Mouse (Mus musculus) kidney, adult 2 months (tissue): ENCODE results near the gene Tuft1.

ENCODE experiments used
- CTCF ChIP-seq: fragments of 200-500 bp; conservative IDR thresholded peaks from 2 replicates; pipeline ENCODE4 v1.5.1; 2011; ENCODE audit warnings: low read depth, mild to moderate bottlenecking, control low read depth, low read length, moderate library complexity, mixed read lengths; ENCODE audit not compliant: insufficient read depth, insufficient read length
- POLR2A ChIP-seq: fragments of 200-500 bp; IDR thresholded peaks from one replicate; pipeline ENCODE4 v1.6.1; 2011; ENCODE audit warnings: low read depth, low read length, control low read depth

DNA sequence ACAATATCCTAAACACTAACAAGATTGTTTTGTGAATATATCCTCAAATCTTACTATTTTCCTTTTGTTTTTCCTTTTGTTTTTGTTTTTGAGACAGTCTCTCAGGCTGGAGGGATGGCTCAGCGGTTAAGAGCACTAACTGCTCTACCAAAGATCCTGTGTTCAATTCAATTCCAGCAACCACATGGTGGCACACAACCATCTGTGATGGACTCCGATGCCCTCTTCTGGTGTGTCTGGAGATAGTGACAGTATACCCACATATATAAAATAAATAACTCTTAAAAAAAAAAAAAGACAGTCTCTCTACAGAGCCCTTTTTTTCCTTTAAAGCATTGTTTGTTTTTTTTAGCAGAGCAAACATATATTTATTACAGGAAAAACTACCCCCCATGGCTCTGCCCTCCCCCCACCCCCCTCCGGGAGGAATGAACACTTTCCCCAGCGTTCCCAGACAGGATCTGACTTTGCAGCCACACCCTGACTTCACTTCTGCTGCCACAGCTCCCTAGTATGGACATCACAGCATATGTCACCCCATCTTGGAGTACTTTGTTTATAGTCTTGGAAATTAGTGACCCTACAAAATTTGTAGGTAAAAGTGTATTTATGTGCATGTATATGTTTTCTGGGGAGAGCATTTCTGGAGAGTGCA lies 94.2 kb downstream of the Tuft1 start:
- TF ChIP-seq POLR2A (no peak), CTCF (no peak)
